Mouse (Mus musculus) megakaryocyte-erythroid progenitor cell, adult 5-6 weeks (primary cell): ENCODE measurements around the gene Olfr381. TPM values are rescaled to one million over a fixed set of nuclear protein-coding genes. Genes with fewer than 3 reads are reported as not detected.
"Not testable (repeated sequence)": the region's sequence is repeated elsewhere in the genome, so short reads cannot be mapped to it uniquely, and the experiment has no call there.

Experiments
- ATAC-seq: replicated peaks from 2 replicates; pipeline ENCODE4 v1.8.0; 2016; ENCODE audit warnings: mild to moderate bottlenecking, inconsistent platforms; ENCODE audit not compliant: severe bottlenecking, poor library complexity, low FRiP score, low TSS enrichment
- total RNA-seq, 2 experiments: library from RNA; stranded (forward) in 1 of 2; stranded (reverse) in 1 of 2; fragments of 200-1000, 215-1000 nt in 1 of 2; fragments of >200 nt in 1 of 2; fragmentation: Nextera tagmentation in 1 of 2; gene quantifications; 2 replicates each; pipeline ENCODE4 v1.2.3; 2014 to 2017

Olfr381 gene
- total RNA-seq (2014; fragmentation: Nextera tagmentation), result not detected in 2 replicates
- total RNA-seq (2017), result not detected in 2 replicates

GRCm38 (mm10) chr11:73491503-73491902 is at the start of gene Olfr381:
Olfr381 (minus strand) TSS chr11:73491603.
- no peak for ATAC-seq

- not testable (repeated sequence) for ATAC-seq
These were observed 37.6 kb upstream of the Olfr381 start for GRCm38 (mm10) chr11:73528971-73529370.

- ATAC-seq, result no peak
These were observed 25.7 kb upstream of the Olfr381 start, which contains the start of gene Olfr382 for GRCm38 (mm10) chr11:73517097-73517496. Olfr382 (minus strand) TSS chr11:73517197.

- ATAC-seq, result no peak
These were observed 34.0 kb downstream of the Olfr381 start, which contains the start of gene Olfr380 for GRCm38 (mm10) chr11:73457408-73457807. Olfr380 (minus strand) TSS chr11:73457508.

Other genes starting within 250 kb of the Olfr381 start
- not detected in 2 replicates for gene Trpv3, start 224.2 kb downstream of the Olfr381 start, total RNA-seq (2014; fragmentation: Nextera tagmentation)
- gene Trpv3, start 224.2 kb downstream of the Olfr381 start, total RNA-seq (2017), result not detected in 2 replicates
- gene Aspa, start 162.0 kb downstream of the Olfr381 start, total RNA-seq (2014; fragmentation: Nextera tagmentation), result not detected in 2 replicates
- 3.0 and 10.2 TPM in 2 replicates for gene Aspa, start 162.0 kb downstream of the Olfr381 start, total RNA-seq (2017)
- gene Gm49340, start 161.9 kb downstream of the Olfr381 start, total RNA-seq (2014; fragmentation: Nextera tagmentation), result not detected in 2 replicates
- not detected in 2 replicates for gene Gm49340, start 161.9 kb downstream of the Olfr381 start, total RNA-seq (2017)
- not detected in 2 replicates for gene Spata22, start 161.9 kb downstream of the Olfr381 start, total RNA-seq (2014; fragmentation: Nextera tagmentation)
- gene Spata22, start 161.9 kb downstream of the Olfr381 start, total RNA-seq (2017), result not detected in 2 replicates
- gene Olfr20, start 140.8 kb downstream of the Olfr381 start, total RNA-seq (2014; fragmentation: Nextera tagmentation), result not detected in 2 replicates
- not detected in 2 replicates for gene Olfr20, start 140.8 kb downstream of the Olfr381 start, total RNA-seq (2017)
- gene Olfr376, start 120.4 kb downstream of the Olfr381 start, total RNA-seq (2014; fragmentation: Nextera tagmentation), result not detected in 2 replicates
- not detected in 2 replicates for gene Olfr376, start 120.4 kb downstream of the Olfr381 start, total RNA-seq (2017)
- not detected in 2 replicates for gene Olfr1, start 92.0 kb downstream of the Olfr381 start, total RNA-seq (2014; fragmentation: Nextera tagmentation)
- gene Olfr1, start 92.0 kb downstream of the Olfr381 start, total RNA-seq (2017), result not detected in 2 replicates
- gene Olfr378, start 63.1 kb downstream of the Olfr381 start, total RNA-seq (2014; fragmentation: Nextera tagmentation), result not detected in 2 replicates
- gene Olfr378, start 63.1 kb downstream of the Olfr381 start, total RNA-seq (2017), result not detected in 2 replicates
- not detected in 2 replicates for gene Olfr380, start 34.1 kb downstream of the Olfr381 start, total RNA-seq (2014; fragmentation: Nextera tagmentation)
- not detected in 2 replicates for gene Olfr380, start 34.1 kb downstream of the Olfr381 start, total RNA-seq (2017)
- gene Olfr382, start 25.6 kb upstream of the Olfr381 start, total RNA-seq (2014; fragmentation: Nextera tagmentation), result not detected in 2 replicates
- not detected in 2 replicates for gene Olfr382, start 25.6 kb upstream of the Olfr381 start, total RNA-seq (2017)
- gene Olfr385, start 101.4 kb upstream of the Olfr381 start, total RNA-seq (2014; fragmentation: Nextera tagmentation), result not detected in 2 replicates
- gene Olfr385, start 101.4 kb upstream of the Olfr381 start, total RNA-seq (2017), result not detected in 2 replicates
- not detected in 2 replicates for gene Olfr384, start 107.0 kb upstream of the Olfr381 start, total RNA-seq (2014; fragmentation: Nextera tagmentation)
- gene Olfr384, start 107.0 kb upstream of the Olfr381 start, total RNA-seq (2017), result not detected in 2 replicates
- not detected in 2 replicates for gene Zfp735, start 197.2 kb upstream of the Olfr381 start, total RNA-seq (2014; fragmentation: Nextera tagmentation)
- gene Zfp735, start 197.2 kb upstream of the Olfr381 start, total RNA-seq (2017), result not detected in 2 replicates